Mouse (Mus musculus) embryonic facial prominence, embryonic 14.5 days (tissue): ENCODE data around the gene Enpp7. TPM values are rescaled to one million over a fixed set of nuclear protein-coding genes. Genes with fewer than 3 reads are reported as not detected.

Source experiments
- ATAC-seq: fragments of 200-750 bp; cut with Nextera tagmentation; 2 replicates; pipeline ENCODE4 v1.8.0; 2017; ENCODE audit warnings: low read depth, moderate number of reproducible peaks, moderate TSS enrichment
- DNase-seq: peaks from one replicate; pipeline ENCODE4 v3.0.0-alpha.2; 2015; ENCODE audit warnings: low spot score
- H3K27ac ChIP-seq: fragments of 300-500 bp; sonication (generic); replicated peaks from 2 replicates; pipeline ENCODE4 v1.5.1; 2014; ENCODE audit warnings: low read depth, mild to moderate bottlenecking, low read length, moderate library complexity
- H3K27me3 ChIP-seq: fragments of 300-500 bp; sonication (generic); replicated peaks from 2 replicates; pipeline ENCODE4 v1.6.1; 2014; ENCODE audit warnings: low read length; ENCODE audit not compliant: control insufficient read depth, insufficient read depth
- H3K36me3 ChIP-seq: fragments of 300-500 bp; sonication (generic); 2 replicates; pipeline ENCODE4 v1.6.1; 2014; ENCODE audit warnings: low read length, mixed read lengths; ENCODE audit not compliant: control insufficient read depth, insufficient read depth
- H3K4me1 ChIP-seq: fragments of 300-500 bp; sonication (generic); 2 replicates; pipeline ENCODE4 v1.6.1; 2014; ENCODE audit warnings: antibody characterized with exemption, low read length; ENCODE audit not compliant: control insufficient read depth, insufficient read depth
- H3K4me2 ChIP-seq: fragments of 300-500 bp; sonication (generic); 2 replicates; pipeline ENCODE4 v1.6.1; 2014; ENCODE audit warnings: low read depth, mild to moderate bottlenecking, low read length, moderate library complexity, mixed read lengths
- H3K4me3 ChIP-seq: fragments of 300-500 bp; sonication (generic); 2 replicates; pipeline ENCODE4 v1.5.1; 2014; ENCODE audit warnings: low read depth, mild to moderate bottlenecking, low read length
- H3K9ac ChIP-seq: fragments of 300-500 bp; sonication (generic); 2 replicates; pipeline ENCODE4 v1.6.1; 2014; ENCODE audit warnings: low read depth, mild to moderate bottlenecking, low read length, moderate library complexity, mixed read lengths
- H3K9me3 ChIP-seq: fragments of 300-500 bp; sonication (generic); 2 replicates; pipeline ENCODE4 v1.6.1; 2016; ENCODE audit warnings: low read length; ENCODE audit not compliant: control insufficient read depth
- WGBS: fragments of 180-500 bp; shearing (Covaris S2); extraction: QIAGEN DNeasy Blood & Tissue Kit; methylation state at CpG from one replicate; pipeline ENCODE4 v1.1.7; 2014; 5-methylcytosine and 5-hydroxymethylcytosine counted together
- polyA plus RNA-seq: library from polyadenylated mRNA; unstranded; fragments of >200 nt; fragmentation: Nextera tagmentation; extraction: Ambion mirVana; gene quantifications from 2 replicates; pipeline ENCODE4 v1.2.1, GENCODE M21; 2014

The Enpp7 gene
- polyA plus RNA-seq, 1 experiment from 2014 or later, result not detected

GRCm38 (mm10) chr11:119022068-119022894 is 34.3 kb downstream of the Enpp7 start:
- Histone ChIP-seq H3K4me3 (peak overlapping the region; percentile 96), H3K27me3 (peaks cover 10% of the 10 kb centered on the region; the same call in 1 of the 2 replicates), H3K4me1 (peaks cover 34% of the 10 kb centered on the region), H3K9me3 (no peaks in the 10 kb centered on the region), H3K27ac (peak overlapping the region; percentile 92), H3K36me3 (peaks cover 13% of the 10 kb centered on the region), H3K4me2 (peak overlapping the region; percentile 74), H3K9ac (peak overlapping the region; percentile 92)
- ATAC-seq (no peak), DNase-seq (no peak)
- 3% methylated on average over 40 of the region's 42 CpGs for WGBS

- Histone ChIP-seq H3K36me3 (peaks cover 21% of the 10 kb centered on the region), H3K27ac (peak within 1 kb of the TSS; percentile 92), H3K9ac (peak within 1 kb of the TSS; percentile 92), H3K4me2 (peak within 1 kb of the TSS; percentile 74), H3K4me1 (peaks cover 34% of the 10 kb centered on the region), H3K27me3 (peaks cover 10% of the 10 kb centered on the region; the same call in 1 of the 2 replicates), H3K4me3 (peak within 1 kb of the TSS; percentile 96), H3K9me3 (no peaks in the 10 kb centered on the region)
- peak; percentile 96 for ATAC-seq
- peak; percentile 95 for DNase-seq
- under 1% methylated on average over 20 of the region's 99 CpGs for WGBS
Observed at GRCm38 (mm10) chr11:119022895-119023615, 35.1 kb downstream of the Enpp7 start, which contains the start of gene Cbx2. Gene Cbx2 (plus strand): TSS chr11:119022962.

- Histone ChIP-seq H3K9me3 (no peaks in the 10 kb centered on the region), H3K27ac (peak overlapping the region; percentile 92), H3K36me3 (peaks cover 27% of the 10 kb centered on the region), H3K4me3 (peak overlapping the region; percentile 96), H3K27me3 (peaks cover 10% of the 10 kb centered on the region; the same call in 1 of the 2 replicates), H3K9ac (peak overlapping the region; percentile 92), H3K4me1 (peaks cover 34% of the 10 kb centered on the region), H3K4me2 (peak overlapping the region; percentile 74)
- ATAC-seq (peak; percentile 0; the same call in 1 of the 2 replicates), DNase-seq (peak; percentile 70)
- WGBS, result 2% methylated on average over 13 of the region's 15 CpGs
Observed at GRCm38 (mm10) chr11:119023616-119023980, 35.6 kb downstream of the Enpp7 start.

- DNase-seq (no peak), ATAC-seq (no peak)
- whole genome bisulfite sequencing, result 12% methylated on average over 7 of the region's 7 CpGs
- no peaks in the 10 kb centered on the region for H3K9me3 ChIP-seq
- H3K9ac ChIP-seq, result peak overlapping the region; percentile 92
- peak overlapping the region; percentile 74 for H3K4me2 ChIP-seq
- peaks cover 33% of the 10 kb centered on the region for H3K36me3 ChIP-seq
- peaks cover 10% of the 10 kb centered on the region; the same call in 1 of the 2 replicates for H3K27me3 ChIP-seq
- peak overlapping the region; percentile 92 for H3K27ac ChIP-seq
- H3K4me1 ChIP-seq, result peaks cover 34% of the 10 kb centered on the region
- H3K4me3 ChIP-seq, result peak overlapping the region; percentile 96
Observed at GRCm38 (mm10) chr11:119024260-119024659, 36.3 kb downstream of the Enpp7 start.

GRCm38 (mm10) chr11:119026203-119026602 is 38.2 kb downstream of the Enpp7 start:
- peak overlapping the region; percentile 74 for H3K4me2 ChIP-seq
- WGBS, result 36% methylated on average over 12 of the region's 12 CpGs
- H3K27ac ChIP-seq, result no peak overlapping the region
- H3K36me3 ChIP-seq, result peaks cover 51% of the 10 kb centered on the region
- DNase-seq (peak; percentile 87), ATAC-seq (no peak)
- peaks cover 6% of the 10 kb centered on the region; the same call in 1 of the 2 replicates for H3K27me3 ChIP-seq
- peak overlapping the region; percentile 32; the same call in 1 of the 2 replicates for H3K9ac ChIP-seq
- no peaks in the 10 kb centered on the region for H3K9me3 ChIP-seq
- no peak overlapping the region for H3K4me3 ChIP-seq
- H3K4me1 ChIP-seq, result peaks cover 34% of the 10 kb centered on the region

- no peak overlapping the region for H3K9ac ChIP-seq
Observed at GRCm38 (mm10) chr11:119033874-119034558, 46.0 kb downstream of the Enpp7 start.

GRCm38 (mm10) chr11:119034635-119035034 is 46.6 kb downstream of the Enpp7 start:
- peaks cover 31% of the 10 kb centered on the region for H3K36me3 ChIP-seq
- no peak overlapping the region for H3K27ac ChIP-seq
- no peaks in the 10 kb centered on the region for H3K9me3 ChIP-seq
- peaks cover 47% of the 10 kb centered on the region for H3K27me3 ChIP-seq
- 0 out of 2 replicates have a peak, but pooled peaks have one; percentile 20 for ATAC-seq
- peaks cover 22% of the 10 kb centered on the region for H3K4me1 ChIP-seq
- peak overlapping the region; percentile 58 for H3K4me2 ChIP-seq
- DNase-seq, result no peak
- peak overlapping the region; percentile 38 for H3K4me3 ChIP-seq
- 3% methylated on average over 19 of the region's 19 CpGs for WGBS
- H3K9ac ChIP-seq, result no peak overlapping the region

More at GRCm38 (mm10) chr11:119033874-119034558, 46.0 kb downstream of the Enpp7 start:
- 2% methylated on average over 26 of the region's 26 CpGs for WGBS
- Histone ChIP-seq H3K36me3 (peaks cover 35% of the 10 kb centered on the region), H3K9me3 (no peaks in the 10 kb centered on the region), H3K27ac (no peak overlapping the region), H3K4me3 (peak overlapping the region; percentile 38), H3K4me2 (peak overlapping the region; percentile 58), H3K27me3 (peaks cover 44% of the 10 kb centered on the region), H3K4me1 (peaks cover 20% of the 10 kb centered on the region)
- peak; percentile 89 for DNase-seq
- ATAC-seq, result peak; percentile 72
